Mouse (Mus musculus) kidney, embryonic 14.5 days (tissue): ENCODE results near the gene Vezt. TPM values are rescaled to one million over a fixed set of nuclear protein-coding genes. Genes with fewer than 3 reads are reported as not detected.

Experiments used
- ATAC-seq: fragments of 200-750 bp; cut with Nextera tagmentation; 2 replicates; pipeline ENCODE4 v1.8.0; 2017; ENCODE audit warnings: moderate number of reproducible peaks, mild to moderate bottlenecking, moderate TSS enrichment, moderate library complexity; ENCODE audit not compliant: low FRiP score, low TSS enrichment
- H3K27ac ChIP-seq: fragments of 300-500 bp; sonication (generic); 2 replicates; pipeline ENCODE4 v1.5.1; 2014; ENCODE audit warnings: low read depth, mild to moderate bottlenecking, low read length, moderate library complexity, mixed read lengths
- H3K27me3 ChIP-seq: fragments of 300-500 bp; sonication (generic); 2 replicates; pipeline ENCODE4 v1.6.1; 2014; ENCODE audit warnings: mild to moderate bottlenecking, low read length; ENCODE audit not compliant: control insufficient read depth, insufficient read depth
- H3K36me3 ChIP-seq: fragments of 300-500 bp; sonication (generic); 2 replicates; pipeline ENCODE4 v1.6.1; 2014; ENCODE audit warnings: low read length, mixed read lengths; ENCODE audit not compliant: control insufficient read depth, insufficient read depth
- H3K4me1 ChIP-seq: fragments of 300-500 bp; sonication (generic); 2 replicates; pipeline ENCODE4 v1.6.1; 2014; ENCODE audit warnings: low read length, mixed read lengths; ENCODE audit not compliant: control insufficient read depth, insufficient read depth
- H3K4me2 ChIP-seq: fragments of 300-500 bp; sonication (generic); replicated peaks from 2 replicates; pipeline ENCODE4 v1.6.1; 2014; ENCODE audit warnings: low read depth, mild to moderate bottlenecking, low read length
- H3K4me3 ChIP-seq: fragments of 300-500 bp; sonication (generic); 2 replicates; pipeline ENCODE4 v1.5.1; 2014; ENCODE audit warnings: mild to moderate bottlenecking, low read length
- H3K9ac ChIP-seq: fragments of 300-500 bp; sonication (generic); 2 replicates; pipeline ENCODE4 v1.6.1; 2014; ENCODE audit warnings: low read depth, mild to moderate bottlenecking, low read length, moderate library complexity
- H3K9me3 ChIP-seq: fragments of 300-500 bp; sonication (generic); 2 replicates; pipeline ENCODE4 v1.6.1; 2016; ENCODE audit warnings: low read length; ENCODE audit not compliant: control insufficient read depth
- WGBS: fragments of 180-500 bp; shearing (Covaris S2); extraction: QIAGEN DNeasy Blood & Tissue Kit; methylation state at CpG from one replicate; pipeline ENCODE4 v1.1.7; 2014; 5-methylcytosine and 5-hydroxymethylcytosine counted together
- polyA plus RNA-seq: library from polyadenylated mRNA; unstranded; fragments of >200 nt; fragmentation: Nextera tagmentation; extraction: Ambion mirVana; gene quantifications from 2 replicates; pipeline ENCODE4 v1.2.1, GENCODE M21; 2014

The Vezt gene
- polyA plus RNA-seq, 1 experiment from 2014 or later: 23.8 TPM

- Histone ChIP-seq H3K36me3 (no peaks in the 10 kb centered on the region), H3K9ac (no peak overlapping the region), H3K4me2 (no peak overlapping the region), H3K4me3 (no peak overlapping the region), H3K9me3 (no peaks in the 10 kb centered on the region), H3K27me3 (peaks cover 3% of the 10 kb centered on the region; the same call in 1 of the 2 replicates), H3K27ac (no peak overlapping the region), H3K4me1 (no peaks in the 10 kb centered on the region)
- WGBS: 29% methylated on average over 11 of the region's 11 CpGs
- no peak for ATAC-seq
Measured at GRCm38 (mm10) chr10:93915531-93916275, 119.9 kb downstream of the Vezt start.

DNA sequence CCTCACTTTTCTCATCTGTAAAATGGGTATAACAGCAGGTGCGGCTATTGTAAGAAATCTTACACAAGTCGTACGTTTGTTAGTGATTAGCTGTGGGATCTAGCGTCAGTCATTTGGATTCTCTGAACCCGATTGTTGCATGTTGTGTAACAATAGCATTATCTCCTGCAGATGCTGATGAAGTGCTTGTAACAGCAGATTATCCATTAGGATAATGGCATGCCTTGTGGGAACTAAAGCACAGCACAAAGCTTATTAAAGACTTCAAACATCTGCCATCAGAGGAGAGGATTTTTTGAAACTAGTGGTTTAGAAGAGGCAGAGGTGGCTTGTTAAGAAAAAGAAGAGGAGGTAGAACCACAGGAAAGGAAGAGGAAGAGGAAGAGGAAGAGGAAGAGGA, 122.1 kb downstream of the Vezt start:
- no peaks in the 10 kb centered on the region for H3K9me3 ChIP-seq
- H3K36me3 ChIP-seq: no peaks in the 10 kb centered on the region
- H3K4me2 ChIP-seq: no peak overlapping the region
- H3K27me3 ChIP-seq: peaks cover 3% of the 10 kb centered on the region; the same call in 1 of the 2 replicates
- WGBS: 95% methylated on average over 5 of the region's 5 CpGs
- H3K27ac ChIP-seq: no peak overlapping the region
- H3K4me1 ChIP-seq: no peaks in the 10 kb centered on the region
- no peak for ATAC-seq
- H3K9ac ChIP-seq: no peak overlapping the region
- no peak overlapping the region for H3K4me3 ChIP-seq

- Histone ChIP-seq H3K9ac (no peak overlapping the region), H3K4me1 (no peaks in the 10 kb centered on the region), H3K9me3 (no peaks in the 10 kb centered on the region), H3K4me2 (no peak overlapping the region), H3K4me3 (no peak overlapping the region), H3K36me3 (no peaks in the 10 kb centered on the region), H3K27ac (no peak overlapping the region), H3K27me3 (peaks cover 3% of the 10 kb centered on the region; the same call in 1 of the 2 replicates)
- 81% methylated on average over 1 of the region's 1 CpGs for WGBS
- no peak for ATAC-seq
Measured at GRCm38 (mm10) chr10:93912917-93913316, 122.7 kb downstream of the Vezt start.

DNA sequence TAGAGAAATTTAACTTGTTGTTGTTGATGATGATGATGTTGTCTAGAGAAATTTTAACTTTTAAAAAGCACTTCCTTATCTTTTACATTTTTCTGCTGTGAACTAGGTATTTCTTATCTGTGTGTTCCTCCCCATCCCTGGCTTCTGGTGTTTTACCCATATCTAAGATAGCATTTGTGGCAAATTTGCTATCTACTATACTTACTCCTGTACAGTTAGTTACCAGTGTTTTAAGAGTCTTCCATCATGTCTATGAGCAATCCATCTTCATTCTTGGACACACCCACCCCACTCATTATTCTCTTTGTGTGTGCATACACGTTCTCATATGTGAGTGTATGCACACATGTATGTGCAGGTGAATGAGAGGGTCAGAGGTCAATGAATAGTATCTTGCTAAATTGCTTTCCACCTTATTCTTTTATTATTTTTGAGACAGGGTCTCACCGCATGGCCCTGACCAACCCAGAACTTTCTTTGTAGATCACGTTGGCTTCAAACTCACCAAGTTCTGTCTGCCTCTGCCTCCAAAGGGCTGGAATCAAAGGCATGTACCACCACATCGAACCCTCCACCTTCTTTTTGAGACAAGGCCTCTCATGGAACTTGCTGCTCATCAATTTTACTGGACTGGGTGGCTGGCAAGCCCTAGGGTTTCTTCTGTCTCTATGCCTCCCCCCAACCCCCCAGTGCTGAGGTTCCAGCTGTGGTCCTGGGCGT, 123.3 kb downstream of the Vezt start:
- H3K4me1 ChIP-seq: no peaks in the 10 kb centered on the region
- ATAC-seq: no peak
- no peaks in the 10 kb centered on the region for H3K36me3 ChIP-seq
- no peak overlapping the region for H3K27ac ChIP-seq
- H3K4me2 ChIP-seq: no peak overlapping the region
- peaks cover 3% of the 10 kb centered on the region; the same call in 1 of the 2 replicates for H3K27me3 ChIP-seq
- H3K4me3 ChIP-seq: no peak overlapping the region
- WGBS: 90% methylated on average over 5 of the region's 5 CpGs
- H3K9me3 ChIP-seq: no peaks in the 10 kb centered on the region
- no peak overlapping the region for H3K9ac ChIP-seq

GRCm38 (mm10) chr10:93911326-93911725, 124.3 kb downstream of the Vezt start:
- no peak overlapping the region for H3K4me3 ChIP-seq
- H3K4me1 ChIP-seq: no peaks in the 10 kb centered on the region
- no peak overlapping the region for H3K4me2 ChIP-seq
- peaks cover 3% of the 10 kb centered on the region; the same call in 1 of the 2 replicates for H3K27me3 ChIP-seq
- H3K9ac ChIP-seq: no peak overlapping the region
- no peaks in the 10 kb centered on the region for H3K36me3 ChIP-seq
- H3K27ac ChIP-seq: no peak overlapping the region
- no peak for ATAC-seq
- WGBS: 76% methylated on average over 5 of the region's 5 CpGs
- H3K9me3 ChIP-seq: no peaks in the 10 kb centered on the region

- H3K4me2 ChIP-seq: no peak overlapping the region
- H3K9me3 ChIP-seq: no peaks in the 10 kb centered on the region
- H3K36me3 ChIP-seq: no peaks in the 10 kb centered on the region
- 77% methylated on average over 5 of the region's 5 CpGs for WGBS
- no peaks in the 10 kb centered on the region for H3K27me3 ChIP-seq
- H3K4me1 ChIP-seq: no peaks in the 10 kb centered on the region
- H3K27ac ChIP-seq: no peak overlapping the region
- ATAC-seq: no peak
- no peak overlapping the region for H3K4me3 ChIP-seq
- H3K9ac ChIP-seq: no peak overlapping the region
Measured at GRCm38 (mm10) chr10:93909811-93910446, 125.7 kb downstream of the Vezt start.

- WGBS: 100% methylated on average over 1 of the region's 1 CpGs
- H3K4me3 ChIP-seq: no peak overlapping the region
Measured at GRCm38 (mm10) chr10:93909015-93909414, 126.6 kb downstream of the Vezt start.

GRCm38 (mm10) chr10:93908540-93908939, 127.1 kb downstream of the Vezt start:
- no peak for ATAC-seq
- no peaks in the 10 kb centered on the region for H3K9me3 ChIP-seq

More at GRCm38 (mm10) chr10:93909015-93909414, 126.6 kb downstream of the Vezt start:
- ATAC-seq: no peak
- Histone ChIP-seq H3K9ac (no peak overlapping the region), H3K27ac (no peak overlapping the region), H3K27me3 (no peaks in the 10 kb centered on the region), H3K9me3 (no peaks in the 10 kb centered on the region), H3K4me2 (no peak overlapping the region), H3K4me1 (no peaks in the 10 kb centered on the region), H3K36me3 (no peaks in the 10 kb centered on the region)

DNA sequence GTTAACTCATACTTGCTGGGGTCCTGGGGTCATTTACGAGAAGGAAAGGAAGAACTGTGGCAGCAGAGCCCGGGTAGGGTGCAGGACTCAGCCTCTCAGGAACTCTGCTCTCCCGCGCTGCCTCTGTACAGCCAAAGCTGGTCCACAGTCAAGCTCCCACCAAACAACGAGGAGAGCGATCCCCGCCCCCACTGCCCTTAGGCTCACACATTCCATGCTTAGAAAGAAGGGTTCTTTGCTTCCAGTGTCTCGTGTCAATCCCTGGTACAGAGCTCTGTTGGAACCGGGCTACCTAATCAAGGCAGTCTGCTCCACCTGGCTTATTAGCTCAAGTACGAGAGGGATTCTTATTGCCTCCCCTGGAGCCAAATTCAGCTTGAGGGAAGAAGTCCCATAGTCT, 128.2 kb downstream of the Vezt start:
- H3K27me3 ChIP-seq: no peaks in the 10 kb centered on the region
- H3K4me1 ChIP-seq: no peaks in the 10 kb centered on the region
- H3K4me3 ChIP-seq: no peak overlapping the region
- no peak overlapping the region for H3K27ac ChIP-seq
- no peaks in the 10 kb centered on the region for H3K9me3 ChIP-seq
- no peak overlapping the region for H3K9ac ChIP-seq
- 43% methylated on average over 10 of the region's 10 CpGs for WGBS
- H3K4me2 ChIP-seq: no peak overlapping the region
- H3K36me3 ChIP-seq: no peaks in the 10 kb centered on the region
- ATAC-seq: no peak

More at GRCm38 (mm10) chr10:93908540-93908939, 127.1 kb downstream of the Vezt start:
- Histone ChIP-seq H3K27ac (no peak overlapping the region), H3K4me1 (no peaks in the 10 kb centered on the region), H3K4me2 (no peak overlapping the region), H3K4me3 (no peak overlapping the region), H3K36me3 (no peaks in the 10 kb centered on the region), H3K9ac (no peak overlapping the region), H3K27me3 (no peaks in the 10 kb centered on the region)
- 89% methylated on average over 7 of the region's 7 CpGs for WGBS
